Mouse (Mus musculus) lung, adult 2 months (tissue): Measurements from ENCODE around the gene Nxph3. TPM values are rescaled to one million over a fixed set of nuclear protein-coding genes. Genes with fewer than 3 reads are reported as not detected.

ENCODE experiments used
- DNase-seq: peaks from one replicate; pipeline ENCODE4 v3.0.0; 2022
- H3K4me1 ChIP-seq: fragments of 200-500 bp; 2 replicates; pipeline ENCODE4 v1.6.1; 2011; ENCODE audit warnings: low read length; ENCODE audit not compliant: control insufficient read depth, insufficient read depth
- H3K4me3 ChIP-seq: fragments of 200-500 bp; replicated peaks from 2 replicates; pipeline ENCODE3; 2011; ENCODE audit warnings: low read depth, mild to moderate bottlenecking, control low read depth, low read length; ENCODE audit errors: extremely low read depth
- CTCF ChIP-seq: fragments of 200-500 bp; IDR thresholded peaks from 2 replicates; pipeline ENCODE4 v1.5.1; 2011; ENCODE audit warnings: mild to moderate bottlenecking, low read length, control low read depth; ENCODE audit not compliant: insufficient read depth
- POLR2A ChIP-seq: fragments of 200-500 bp; IDR thresholded peaks from 2 replicates; pipeline ENCODE4 v1.6.1; 2011; ENCODE audit warnings: low read depth, mild to moderate bottlenecking, control low read depth, low read length, borderline replicate concordance; ENCODE audit errors: extremely low read depth
- WGBS: fragments of 180-500 bp; shearing (Covaris S2); methylation state at CpG from one replicate; pipeline ENCODE4 v1.1.7; 2018; 5-methylcytosine and 5-hydroxymethylcytosine counted together
- polyA plus RNA-seq: library from polyadenylated mRNA; depleted of rRNA; stranded (reverse); fragments of >200 nt; gene quantifications from 2 replicates; pipeline ENCODE4 v1.2.3, GENCODE M21; 2012; rRNA removed

The Nxph3 gene
- polyA plus RNA-seq, 1 experiment: 9.2 TPM

GRCm38 (mm10) chr11:95473456-95473855, 40.9 kb downstream of the Nxph3 start:
- H3K4me3 ChIP-seq: no peak overlapping the region

GRCm38 (mm10) chr11:95472942-95473341, 41.4 kb downstream of the Nxph3 start:
- no peak for DNase-seq
- TF ChIP-seq CTCF (no peak), POLR2A (no peak)
- Histone ChIP-seq H3K4me1 (peaks cover 4% of the 10 kb centered on the region), H3K4me3 (no peak overlapping the region)
- 83% methylated on average over 2 of the region's 2 CpGs for WGBS

More at GRCm38 (mm10) chr11:95473456-95473855, 40.9 kb downstream of the Nxph3 start:
- TF ChIP-seq CTCF (no peak), POLR2A (no peak)
- DNase-seq: no peak
- WGBS: 78% methylated on average over 1 of the region's 1 CpGs
- no peaks in the 10 kb centered on the region for H3K4me1 ChIP-seq

- H3K4me1 ChIP-seq: peaks cover 6% of the 10 kb centered on the region
- 75% methylated on average over 1 of the region's 1 CpGs for WGBS
- no peak for DNase-seq
- no peak for TF ChIP-seq POLR2A
- no peak for TF ChIP-seq CTCF
- no peak overlapping the region for H3K4me3 ChIP-seq
These were observed 46.6 kb downstream of the Nxph3 start for GRCm38 (mm10) chr11:95467731-95468130.

- DNase-seq: no peak
- Histone ChIP-seq H3K4me3 (no peak overlapping the region), H3K4me1 (peaks cover 1% of the 10 kb centered on the region)
- no peak for TF ChIP-seq CTCF
- no peak for TF ChIP-seq POLR2A
- WGBS: 95% methylated on average over 3 of the region's 3 CpGs
These were observed 52.2 kb downstream of the Nxph3 start for GRCm38 (mm10) chr11:95462168-95462567.

GRCm38 (mm10) chr11:95460872-95461271, 53.5 kb downstream of the Nxph3 start:
- Histone ChIP-seq H3K4me3 (no peak overlapping the region), H3K4me1 (peaks cover 2% of the 10 kb centered on the region)
- no peak for TF ChIP-seq POLR2A
- 79% methylated on average over 2 of the region's 2 CpGs for WGBS
- no peak for DNase-seq

Other genes starting within 250 kb of the Nxph3 start
- gene Kat7, start 204.3 kb downstream of the Nxph3 start, polyA plus RNA-seq: 21.5 and 37.2 TPM in 2 replicates
- gene Fam117a, start 177.6 kb downstream of the Nxph3 start, polyA plus RNA-seq: 55.8 and 59.8 TPM in 2 replicates
- 60.6 and 80.9 TPM in 2 replicates for gene Slc35b1, start 129.9 kb downstream of the Nxph3 start, polyA plus RNA-seq
- 70.1 and 125 TPM in 2 replicates for gene Spop, start 100.5 kb downstream of the Nxph3 start, polyA plus RNA-seq
- 1.9 TPM in 2 replicates for gene Ngfr, start 73.2 kb upstream of the Nxph3 start, polyA plus RNA-seq
- gene Phb, start 152.4 kb upstream of the Nxph3 start, polyA plus RNA-seq: 38.8 and 62.5 TPM in 2 replicates
- gene Zfp652, start 198.1 kb upstream of the Nxph3 start, polyA plus RNA-seq: 35.6 and 40.4 TPM in 2 replicates
- gene B130006D01Rik, start 209.0 kb upstream of the Nxph3 start, polyA plus RNA-seq: 0.07 and 0.18 TPM in 2 replicates